Mouse (Mus musculus): ENCODE measurements at regions not wholly inside any gene's neighbourhood (a gene's known extent, or its start where the extent isn't known, plus 50 kb on each side); places are given as distances from the start of the nearest gene placed in this dataset.
"Not testable (repeated sequence)": the region's sequence is repeated elsewhere in the genome, so short reads cannot be mapped to it uniquely, and the experiment has no call there.

DNA sequence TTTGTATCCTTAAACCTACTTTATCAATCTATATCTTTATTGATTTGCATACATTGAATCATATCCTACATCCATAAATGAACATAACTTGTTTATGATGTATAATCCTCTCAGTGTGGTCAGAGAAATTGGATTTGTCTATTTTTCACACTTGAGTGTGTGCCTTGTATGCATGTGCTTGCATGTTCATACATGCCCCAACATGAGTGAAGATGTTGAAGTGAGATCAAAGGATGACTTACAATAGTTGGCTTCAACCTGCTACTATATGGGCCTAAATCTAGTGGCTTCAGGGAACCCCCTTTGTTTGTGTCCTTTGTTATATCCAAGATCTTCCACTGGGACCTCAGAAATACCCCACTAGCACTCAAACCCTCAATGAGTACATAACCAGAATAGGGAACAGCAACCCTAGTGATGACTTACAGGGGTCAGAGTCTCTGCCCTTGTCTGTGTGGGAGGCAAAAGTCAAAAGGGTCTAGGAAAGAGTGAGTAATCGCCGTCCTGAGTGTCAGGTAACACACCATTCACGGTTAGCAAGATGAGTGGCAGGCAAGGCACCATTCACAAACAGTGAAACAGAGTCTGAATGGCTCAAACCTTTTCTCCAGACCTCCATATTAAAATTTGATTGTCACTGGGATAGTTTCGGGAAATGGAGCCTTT lies 236.3 kb downstream of the Lpin1 start:
- DNase-seq (ENCODE audit: low spot score): no peak

DNA sequence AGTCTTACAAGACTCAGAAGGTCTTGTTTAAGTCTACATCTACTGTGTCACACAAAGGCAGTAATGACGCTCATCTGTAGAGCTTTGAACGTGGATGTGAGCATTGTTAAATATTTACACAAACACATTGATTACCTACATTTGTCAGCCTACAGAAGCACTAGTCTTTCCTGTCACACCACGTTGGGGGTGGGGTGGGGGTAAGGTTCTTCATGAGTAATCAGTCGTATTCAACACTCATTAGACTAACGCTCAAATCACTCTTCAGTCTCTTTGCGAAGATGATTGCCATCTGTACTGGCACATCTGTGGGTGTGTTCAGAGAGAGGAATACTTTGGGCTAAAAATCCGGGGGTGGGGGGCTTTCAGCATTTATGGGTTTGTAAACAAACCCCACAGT lies 240.7 kb downstream of the Lpin1 start:
- no peak for DNase-seq (ENCODE audit: low spot score)

DNA sequence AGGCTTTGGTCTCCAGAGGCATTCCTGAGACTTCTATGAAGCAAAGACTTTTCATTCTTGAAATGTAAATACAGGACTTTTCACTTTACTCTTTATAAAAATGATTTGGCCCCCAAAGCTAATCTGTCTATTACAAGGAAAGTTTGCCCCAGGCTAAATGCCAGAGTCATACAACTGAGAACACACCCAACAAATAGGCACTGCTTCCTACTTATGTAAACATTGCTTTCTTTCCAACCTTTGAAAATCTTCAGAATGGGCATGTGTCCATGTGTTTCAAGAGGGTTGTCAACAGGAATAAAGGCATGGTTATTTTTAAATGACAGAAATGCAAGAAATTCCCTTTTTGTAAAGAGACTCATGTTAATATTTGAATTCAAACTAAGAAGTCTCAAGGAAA lies 248.4 kb downstream of the Lpin1 start:
- no peak for DNase-seq (ENCODE audit: low spot score)

DNA sequence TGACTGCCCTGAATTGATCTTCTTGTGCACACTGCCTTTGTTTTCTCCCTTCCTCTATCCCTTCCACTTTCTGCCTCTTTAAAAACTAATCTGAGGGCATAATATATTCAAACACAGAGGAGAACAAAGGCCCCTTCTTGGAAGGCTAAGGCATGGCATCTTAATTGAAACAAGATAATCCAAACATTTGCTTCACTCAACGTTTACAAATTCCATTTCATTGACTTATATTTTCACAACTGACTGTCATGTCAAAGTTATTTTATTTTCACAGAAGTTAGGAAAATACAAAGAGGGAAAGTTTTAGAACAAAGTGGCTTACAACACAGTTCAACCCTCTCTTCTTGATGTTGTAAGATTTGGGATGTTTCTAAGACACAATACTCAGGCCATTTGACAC lies 251.9 kb downstream of the Lpin1 start:
- DNase-seq (ENCODE audit: low spot score): no peak

DNA sequence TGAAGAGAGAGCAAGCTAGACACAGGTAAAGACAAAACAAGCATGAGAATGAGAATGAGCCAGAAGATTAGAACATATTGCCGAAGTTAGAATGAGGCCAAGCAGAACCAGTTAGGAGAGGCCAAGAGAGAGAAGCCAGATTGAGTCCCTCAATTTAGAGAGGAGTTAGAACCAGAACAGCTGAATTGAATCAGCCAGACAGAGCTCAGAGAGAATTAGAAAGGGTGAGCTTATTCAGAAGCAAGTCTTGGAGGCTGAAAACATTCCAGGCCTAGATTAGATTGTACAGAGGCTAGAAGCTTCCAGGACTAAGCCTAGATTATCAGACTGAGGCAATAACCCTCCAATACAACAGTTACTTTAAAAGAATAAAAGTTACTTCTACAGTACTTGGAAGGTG lies 256.1 kb downstream of the Lpin1 start:
- DNase-seq (ENCODE audit: low spot score): no peak

DNA sequence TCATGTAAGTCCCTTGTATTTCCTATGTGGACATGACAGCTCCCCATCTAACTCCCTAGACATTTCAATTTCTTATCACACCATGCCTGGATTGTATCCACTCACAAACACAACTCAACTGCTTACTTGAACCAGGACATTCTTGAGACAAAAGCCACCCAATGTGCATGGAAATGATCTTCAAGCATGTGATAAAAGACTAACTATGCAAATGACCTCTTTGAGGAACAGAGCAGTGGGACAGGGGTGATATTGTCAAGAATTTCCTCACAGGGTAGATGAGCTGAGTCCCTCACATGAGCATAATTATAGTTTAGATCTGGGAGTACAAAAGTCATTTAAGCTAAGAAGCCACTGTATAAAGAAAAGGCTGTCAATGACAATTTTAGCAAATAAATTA lies 259.0 kb downstream of the Lpin1 start:
- DNase-seq (ENCODE audit: low spot score): no peak

DNA sequence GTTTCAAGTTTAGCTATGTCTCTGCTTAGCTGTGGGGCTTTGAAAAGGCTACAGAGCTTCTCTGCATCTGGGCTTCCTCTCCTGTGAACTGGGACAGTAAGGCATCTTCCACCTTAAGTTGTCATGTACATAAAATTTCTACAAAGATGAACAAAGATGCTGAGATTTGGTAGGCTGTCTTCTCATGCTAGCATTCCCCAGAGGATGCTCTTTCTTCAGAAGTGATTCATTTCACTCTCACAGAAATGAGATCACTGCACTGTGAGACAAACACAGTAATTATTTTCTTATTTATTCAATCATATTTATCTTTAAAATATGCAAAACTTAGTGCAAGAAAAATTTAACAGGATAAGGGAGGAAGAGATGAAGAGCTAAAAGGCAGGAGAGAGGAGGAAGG lies 261.5 kb downstream of the Lpin1 start:
- no peak for DNase-seq (ENCODE audit: low spot score)

DNA sequence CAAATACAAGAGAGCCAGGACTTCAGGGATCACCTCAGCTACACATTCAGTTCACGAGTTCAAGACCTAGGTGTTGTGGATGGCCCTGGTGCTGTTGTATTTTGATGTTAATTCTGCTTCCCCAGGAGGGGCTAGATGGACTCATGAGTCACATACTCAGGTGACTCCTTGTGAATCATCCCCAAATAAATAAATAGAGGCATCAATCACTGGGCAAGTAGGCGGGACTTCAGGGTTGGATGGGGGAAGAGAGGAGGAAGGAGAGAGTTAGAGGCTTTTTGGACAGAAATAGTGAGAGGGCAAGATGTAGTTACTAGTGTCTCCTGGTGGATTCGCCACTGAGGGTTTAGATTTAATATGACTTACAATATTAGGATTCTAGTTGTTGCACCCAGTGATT lies 266.7 kb downstream of the Lpin1 start:
- no peak for DNase-seq (ENCODE audit: low spot score)

DNA sequence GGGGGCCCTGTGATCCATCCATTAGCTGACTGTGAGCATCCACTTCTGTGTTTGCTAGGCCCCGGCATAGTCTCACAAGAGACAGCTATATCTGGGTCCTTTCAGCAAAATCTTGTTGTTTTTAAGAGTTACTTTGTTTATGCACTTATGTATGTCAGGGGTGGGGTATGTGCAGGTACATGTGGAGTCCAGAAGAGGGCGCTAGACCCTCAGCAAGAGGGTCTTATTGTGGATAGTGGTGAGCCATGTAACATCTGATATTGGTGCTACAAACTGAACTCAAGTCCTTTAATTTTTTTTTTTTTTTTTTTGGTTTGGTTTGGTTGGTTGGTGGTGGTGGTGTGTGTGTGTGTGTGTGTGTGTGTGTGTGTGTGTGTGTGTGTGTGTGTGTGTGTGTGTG lies 268.7 kb downstream of the Lpin1 start:
- not testable (repeated sequence) for DNase-seq (ENCODE audit: low spot score)

DNA sequence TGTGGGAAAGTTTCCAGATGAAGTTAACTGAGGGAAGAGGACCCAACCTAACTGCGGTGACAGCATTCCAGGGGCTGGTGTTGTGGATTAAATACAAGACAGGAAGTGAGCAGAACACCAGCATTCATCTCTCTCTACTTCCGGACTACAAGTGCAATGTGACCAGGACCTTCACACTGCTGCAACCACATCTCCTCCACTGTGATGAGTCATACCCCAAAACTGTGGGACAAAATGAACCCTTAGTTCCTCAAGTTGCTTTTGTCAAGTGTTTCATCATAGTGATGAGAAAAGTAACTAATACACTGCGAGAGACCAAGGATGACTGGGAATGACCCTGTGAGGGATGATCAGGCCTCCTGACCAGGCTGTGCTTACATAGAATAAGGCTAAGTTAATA lies 279.3 kb downstream of the Lpin1 start:
- DNase-seq (ENCODE audit: low spot score): no peak

DNA sequence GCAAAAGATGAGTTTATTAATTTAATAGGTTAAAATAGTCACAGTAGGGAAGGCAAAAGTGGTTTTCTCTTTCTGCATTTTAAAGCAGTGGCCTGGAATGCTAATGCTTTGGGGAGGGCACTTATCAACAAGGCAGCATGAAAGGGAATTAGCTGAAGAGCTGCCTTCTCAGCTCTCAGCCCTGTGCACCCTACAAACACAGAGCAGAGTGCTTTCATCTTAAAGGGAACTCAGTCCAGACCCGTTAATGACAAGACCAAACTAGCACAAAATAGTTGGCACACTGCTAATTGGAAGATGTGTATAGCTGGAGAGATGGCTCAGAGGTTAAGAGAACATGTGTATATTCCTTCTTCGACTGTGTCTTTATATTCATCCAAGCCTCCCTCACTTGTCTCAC lies 281.6 kb downstream of the Lpin1 start:
- no peak for DNase-seq (ENCODE audit: low spot score)

DNA sequence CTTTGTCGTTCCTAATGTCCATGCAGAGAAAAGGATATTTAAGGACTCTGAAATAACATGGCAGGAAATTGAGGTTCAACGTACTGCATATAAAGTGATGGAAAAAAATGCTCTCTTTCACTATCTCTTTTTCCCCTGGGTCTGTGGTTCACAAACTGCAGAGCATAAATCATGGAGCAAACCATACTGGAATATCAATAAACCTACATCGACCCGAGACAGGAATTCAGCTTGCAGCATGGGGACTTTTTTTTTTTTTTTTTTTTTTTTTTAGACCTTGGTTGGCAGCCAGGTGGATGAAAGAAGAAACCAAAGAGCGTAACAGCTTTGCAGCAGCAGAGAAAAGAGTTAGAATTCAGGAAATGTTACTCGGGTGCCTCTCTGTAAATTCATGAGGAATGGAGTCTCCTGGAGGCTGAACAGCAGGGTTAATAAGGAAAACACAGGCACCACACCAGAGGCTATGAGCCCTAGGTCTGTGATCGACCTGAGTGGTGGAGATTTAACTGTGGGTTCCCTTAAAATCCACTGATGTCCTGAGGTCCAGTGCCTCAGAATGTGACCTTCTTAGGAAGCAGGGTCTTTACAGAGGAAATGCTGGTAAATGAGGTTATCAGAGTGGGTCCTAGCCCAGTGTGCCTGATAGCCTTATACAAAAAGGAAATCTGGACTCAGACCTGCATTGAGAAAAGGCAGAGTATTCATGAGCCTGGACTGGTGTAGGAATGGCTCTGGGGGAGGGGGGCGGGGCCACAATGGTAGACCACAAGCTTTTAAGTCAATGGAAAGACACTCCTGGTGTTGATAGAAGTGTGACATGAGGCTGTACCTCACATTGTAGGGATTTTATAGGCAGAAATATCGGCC lies 290.0 kb downstream of the Lpin1 start:
- no peak for DNase-seq (ENCODE audit: low spot score)

DNA sequence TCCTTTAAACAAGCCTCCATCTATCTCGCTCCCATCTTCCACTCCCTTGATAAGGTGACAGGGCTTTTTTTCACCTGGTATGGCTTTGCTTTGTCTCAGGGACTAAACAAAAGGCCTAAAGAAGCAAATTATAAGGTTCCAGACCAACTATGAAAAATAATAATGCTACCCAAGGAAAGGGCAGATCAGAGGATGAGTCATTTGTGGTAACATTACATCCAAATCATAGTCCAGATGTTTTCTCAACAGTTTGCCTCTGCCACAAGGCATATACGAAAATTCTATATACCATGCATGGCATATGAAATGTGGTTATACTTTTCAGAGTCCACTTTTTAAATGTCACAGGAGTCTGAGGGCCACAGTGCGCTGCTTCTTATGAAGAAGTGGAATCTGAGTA lies 302.7 kb downstream of the Lpin1 start:
- DNase-seq (ENCODE audit: low spot score): no peak

DNA sequence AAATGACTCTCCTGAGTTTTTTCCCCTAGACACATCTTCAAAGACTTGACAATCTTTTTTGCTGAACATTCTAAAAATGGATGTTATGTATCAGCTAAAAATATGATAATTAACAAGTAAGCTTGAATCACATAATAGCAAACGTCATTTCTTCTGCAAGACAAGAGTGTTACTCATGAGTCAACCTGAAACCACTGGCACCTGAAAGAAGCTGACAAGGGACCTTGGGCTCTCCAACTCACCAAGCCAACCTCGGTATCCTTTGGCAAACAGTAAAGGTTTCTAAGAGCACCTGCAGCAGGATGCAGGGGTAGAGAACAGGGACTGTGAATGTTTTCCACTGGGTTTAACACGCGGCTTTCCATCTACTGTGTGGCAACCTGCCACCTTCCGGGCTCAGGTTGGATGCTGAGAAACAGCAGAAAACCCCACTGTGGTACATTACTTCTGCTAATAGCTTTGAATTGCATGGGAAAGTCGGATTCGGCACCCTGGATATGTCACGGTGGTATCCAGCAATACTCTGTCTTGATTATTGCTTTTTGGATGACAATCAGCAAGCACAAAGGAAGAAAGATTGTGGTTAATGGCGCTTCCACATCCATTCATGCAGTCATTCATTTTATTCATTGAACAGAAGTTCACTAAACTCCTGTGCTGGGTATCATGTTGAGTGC lies 305.9 kb downstream of the Lpin1 start:
- DNase-seq (ENCODE audit: low spot score): no peak

DNA sequence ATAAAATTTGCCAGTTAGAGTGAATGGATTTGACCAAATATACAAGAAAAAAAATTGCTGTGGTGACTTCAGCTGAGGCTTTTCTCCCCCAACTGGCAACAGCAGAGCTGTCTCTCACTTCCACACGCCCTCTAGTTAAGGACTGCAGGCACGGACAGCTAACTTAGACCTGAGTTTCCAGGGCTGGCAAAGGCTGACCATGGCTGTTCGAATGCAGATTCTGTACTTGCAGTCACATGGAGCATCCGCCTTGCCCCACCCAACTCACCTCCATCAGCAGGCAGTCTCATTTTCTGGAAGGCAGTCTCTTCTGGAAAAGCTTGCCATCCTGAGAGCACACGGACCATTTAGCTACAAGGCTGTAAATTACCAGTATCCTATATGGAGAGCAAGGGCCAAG lies 325.7 kb downstream of the Lpin1 start:
- no peak for DNase-seq (ENCODE audit: low spot score)

DNA sequence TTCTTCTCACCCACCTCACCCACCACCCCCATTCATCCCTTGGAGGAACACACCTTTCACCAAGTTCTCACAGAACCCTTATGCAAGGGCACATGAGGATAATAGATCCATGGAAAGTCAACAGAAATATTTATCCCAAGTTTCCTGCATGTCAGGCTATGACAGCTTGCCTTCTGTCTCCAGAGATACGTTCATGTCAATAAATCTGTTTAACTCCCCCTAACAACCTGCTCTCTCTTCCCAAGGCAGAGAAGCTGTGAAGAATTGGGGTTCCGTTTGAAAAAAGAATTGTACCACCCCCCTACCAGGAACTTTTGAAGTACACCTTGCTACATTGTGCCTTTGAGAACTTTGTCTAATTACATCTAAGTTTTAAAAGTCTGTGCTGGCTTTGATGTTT lies 331.6 kb downstream of the Lpin1 start:
- DNase-seq (ENCODE audit: low spot score): no peak

DNA sequence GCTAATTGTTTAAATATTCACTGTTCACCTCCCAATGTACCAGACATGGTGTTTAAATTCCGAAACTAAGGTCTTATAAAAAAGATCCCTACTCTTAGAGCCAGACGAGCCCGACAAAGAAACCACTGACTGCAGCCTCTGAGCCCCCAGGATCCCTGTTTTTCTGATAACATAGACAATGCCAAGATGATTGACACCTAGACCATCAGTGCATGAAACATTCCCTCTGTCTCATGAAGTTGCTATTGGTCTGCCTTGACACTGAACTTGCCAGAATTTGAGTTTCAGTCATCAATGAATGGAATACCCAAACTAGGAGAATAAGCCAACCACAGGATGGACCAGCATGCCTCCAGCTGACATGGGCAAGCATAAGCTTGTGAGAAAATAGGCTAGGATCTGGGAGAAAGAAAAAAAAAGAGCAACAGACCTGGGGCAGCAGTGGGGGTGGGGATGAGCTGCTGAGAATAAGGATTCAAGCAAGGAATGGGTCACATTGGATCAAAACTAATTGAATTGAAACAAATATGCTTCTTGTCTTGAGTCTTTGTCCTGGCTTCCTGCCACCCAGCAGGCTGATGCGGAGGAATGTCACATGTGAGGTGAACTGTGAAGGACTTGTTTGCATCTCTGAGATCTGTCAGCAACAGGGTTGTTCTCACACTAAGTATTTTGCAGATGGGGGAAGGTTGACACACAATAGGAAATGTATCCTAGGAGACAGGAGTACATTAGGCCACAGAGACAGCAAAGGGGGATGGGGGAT lies 333.0 kb downstream of the Lpin1 start:
- peak; percentile 14 for DNase-seq (ENCODE audit: low spot score)

DNA sequence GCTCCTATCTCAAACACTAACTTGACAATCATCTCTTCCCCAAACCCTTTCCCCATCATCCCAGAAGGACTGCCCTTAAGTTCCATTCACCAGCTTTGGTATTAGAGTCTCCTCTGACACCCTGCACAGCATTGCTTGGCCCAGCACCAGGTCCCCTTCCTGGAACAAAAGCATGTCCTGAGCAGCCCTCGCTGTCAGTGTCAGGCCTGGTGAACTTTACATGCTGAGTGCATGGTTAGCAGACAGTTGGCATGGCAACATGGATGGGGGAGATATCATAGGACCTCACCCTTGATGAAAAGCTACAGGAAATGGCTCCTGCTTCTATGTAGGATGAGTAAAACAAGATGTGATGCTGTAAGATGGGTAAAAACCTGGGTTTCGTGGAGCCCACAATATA lies 333.6 kb downstream of the Lpin1 start:
- DNase-seq (ENCODE audit: low spot score): peak; percentile 29

DNA sequence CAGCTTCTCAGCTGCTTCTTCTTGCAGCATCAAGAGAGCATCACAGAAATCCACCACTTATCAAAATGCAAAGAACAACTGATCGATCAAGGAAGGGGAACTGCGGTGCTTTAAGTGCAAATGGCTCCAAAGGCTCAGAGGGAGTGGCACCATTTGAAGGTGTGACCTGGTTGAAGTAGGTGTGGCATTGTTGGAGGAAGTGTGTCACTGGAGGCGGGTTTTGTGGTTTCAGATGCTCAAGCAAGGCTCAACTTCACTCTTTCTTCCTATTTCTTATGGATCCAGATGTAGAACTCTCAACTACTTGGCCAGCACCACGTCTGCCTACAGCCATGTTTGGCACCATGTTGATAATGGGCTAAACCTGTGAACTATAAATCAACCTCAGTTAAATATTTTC lies 334.5 kb downstream of the Lpin1 start:
- DNase-seq (ENCODE audit: low spot score): no peak

DNA sequence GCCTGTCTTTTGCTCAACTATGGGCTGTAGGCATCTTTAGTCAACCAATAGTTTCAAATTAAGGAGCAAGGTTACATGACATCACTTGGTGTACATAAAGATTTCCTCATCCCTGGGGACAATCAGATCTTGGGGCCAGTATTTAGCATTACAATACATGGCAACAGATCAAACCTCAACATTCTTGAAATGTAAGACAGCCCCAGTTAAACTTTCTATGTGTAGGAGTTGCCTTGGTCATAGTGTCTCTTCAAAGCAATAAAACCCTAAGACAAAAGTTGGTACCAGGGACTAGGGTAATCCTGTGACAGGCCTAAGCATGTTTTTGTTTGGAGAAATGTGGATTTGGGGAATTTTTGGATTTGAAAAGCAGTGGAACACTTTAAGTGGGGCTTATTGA lies 338.3 kb downstream of the Lpin1 start:
- DNase-seq (ENCODE audit: low spot score): no peak

DNA sequence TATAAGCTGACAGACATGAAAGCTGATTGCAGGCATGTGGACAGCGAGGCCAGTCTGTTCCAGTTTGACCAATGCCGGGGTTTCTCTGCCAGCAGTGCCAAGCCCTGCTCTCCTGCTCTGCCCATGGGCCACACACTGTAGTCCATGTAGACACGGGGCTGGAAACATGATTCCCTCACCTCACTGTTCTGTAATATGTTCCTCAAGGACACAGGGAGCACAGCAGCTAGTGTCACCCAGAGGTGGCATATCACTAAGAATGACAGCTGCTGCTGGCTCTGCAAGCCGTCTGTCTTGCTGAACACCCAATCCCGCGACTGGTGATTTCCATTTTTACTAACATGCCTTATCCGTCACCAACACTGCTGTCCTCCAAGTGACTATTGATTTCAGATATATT lies 339.9 kb downstream of the Lpin1 start:
- no peak for DNase-seq (ENCODE audit: low spot score)

DNA sequence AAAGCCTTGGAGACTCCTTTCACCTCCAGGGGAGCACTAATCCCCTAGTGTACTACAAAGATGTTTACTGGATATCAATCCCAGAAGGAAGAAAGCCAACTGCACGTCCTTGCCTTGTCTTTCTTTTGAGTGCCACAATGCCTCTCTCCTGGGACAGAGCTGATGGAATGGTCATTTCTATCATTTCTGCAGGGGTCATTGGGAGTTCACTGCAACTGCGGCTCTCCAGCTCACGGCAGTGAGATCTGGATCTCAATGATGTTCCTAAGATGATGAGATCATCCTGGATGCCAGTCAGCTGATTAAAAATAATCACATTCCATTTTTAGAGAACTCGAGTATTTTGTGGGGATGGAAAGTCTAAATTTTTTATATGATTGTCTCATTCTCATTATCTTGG lies 341.1 kb downstream of the Lpin1 start:
- DNase-seq (ENCODE audit: low spot score): peak; percentile 60

Measured in MN1 (cell line).